Mouse (Mus musculus) C2C12 (cell line): Measurements from ENCODE around the gene Cdh1. TPM values are rescaled to one million over a fixed set of nuclear protein-coding genes. Genes with fewer than 3 reads are reported as not detected.
A peak's percentile ranks its signal among the peaks of the same experiment; 100 is the strongest.

Experiments used
- H3K27me3 ChIP-seq: one replicate; pipeline ENCODE4 v1.6.1; 2011; ENCODE audit not compliant: control insufficient read depth, insufficient read depth, insufficient read length
- H3K36me3 ChIP-seq: one replicate; pipeline ENCODE4 v1.6.1; 2011; ENCODE audit not compliant: control insufficient read depth, insufficient read depth
- H3K4me3 ChIP-seq: one replicate; pipeline ENCODE4 v1.5.1; 2011; ENCODE audit warnings: mild to moderate bottlenecking, control low read depth; ENCODE audit not compliant: poor library complexity, insufficient read depth, severe bottlenecking
- H3K79me2 ChIP-seq: one replicate; pipeline ENCODE4 v1.6.1; 2011; ENCODE audit not compliant: control insufficient read depth, insufficient read depth
- H3K79me3 ChIP-seq: one replicate; pipeline ENCODE4 v1.6.1; 2011; ENCODE audit warnings: low read depth, control low read depth
- H3ac ChIP-seq: one replicate; pipeline ENCODE3; 2011; ENCODE audit warnings: low read depth; ENCODE audit not compliant: control insufficient read depth, insufficient read length
- CEBPB ChIP-seq: IDR thresholded peaks from one replicate; pipeline ENCODE4 v1.6.1; 2011; ENCODE audit warnings: low read depth, mild to moderate bottlenecking, control low read depth, moderate library complexity
- CTCF ChIP-seq: IDR thresholded peaks from one replicate; pipeline ENCODE4 v1.5.1; 2011; ENCODE audit not compliant: control insufficient read depth, insufficient read depth, insufficient read length
- FOSL1 ChIP-seq: IDR thresholded peaks from one replicate; pipeline ENCODE4 v1.8.0; 2011; ENCODE audit warnings: mild to moderate bottlenecking, low read length; ENCODE audit not compliant: poor library complexity, insufficient read depth, severe bottlenecking
- MAX ChIP-seq: IDR thresholded peaks from one replicate; pipeline ENCODE4 v1.6.1; 2011; ENCODE audit warnings: mild to moderate bottlenecking, control low read depth
- MYOD1 ChIP-seq: IDR thresholded peaks from one replicate; pipeline ENCODE4 v1.6.1; 2011; ENCODE audit warnings: low read depth; ENCODE audit not compliant: control insufficient read depth, insufficient read length
- MYOG ChIP-seq: IDR thresholded peaks from one replicate; pipeline ENCODE4 v1.6.1; 2011; ENCODE audit not compliant: control insufficient read depth, insufficient read length; ENCODE audit errors: extremely low read depth
- USF1 ChIP-seq: IDR thresholded peaks from one replicate; pipeline ENCODE4 v1.6.1; 2011; ENCODE audit warnings: low read depth, mild to moderate bottlenecking, control low read depth, moderate library complexity
- polyA plus RNA-seq: library from polyadenylated mRNA; unstranded; fragments of >200 nt; fragmentation: generic; extraction: Trizol; gene quantifications from one replicate; pipeline ENCODE4 v1.2.1, GENCODE M21; 2012; ENCODE audit warnings: missing spikeins

The Cdh1 gene
- polyA plus RNA-seq, 1 experiment = 0.01 TPM

DNA sequence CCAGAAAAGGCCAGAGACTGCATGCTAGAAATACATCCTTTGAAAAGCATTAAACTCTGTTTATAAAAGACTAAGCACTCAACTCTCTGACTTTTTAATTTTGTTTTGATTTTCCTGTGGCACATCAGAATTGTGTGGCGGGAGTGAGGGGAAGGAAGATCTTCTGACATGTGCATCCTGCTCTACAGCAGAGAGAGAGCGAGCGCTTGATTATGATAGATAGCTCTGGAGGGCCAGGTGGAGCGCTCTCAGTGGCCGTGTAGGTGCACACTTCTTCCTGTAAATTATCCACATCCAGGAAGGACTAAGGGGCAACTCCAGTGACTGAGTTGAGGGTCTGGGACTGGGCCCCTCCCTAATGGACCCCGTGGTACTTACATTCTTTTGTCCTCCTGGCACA, 103.0 kb downstream of the Cdh1 start:
- Histone ChIP-seq H3K79me2 (no peaks in the 10 kb centered on the region), H3K4me3 (no peak overlapping the region), H3K27me3 (no peaks in the 10 kb centered on the region), H3K36me3 (peaks cover 17% of the 10 kb centered on the region), H3K79me3 (no peaks in the 10 kb centered on the region), H3ac (no peak overlapping the region)
- TF ChIP-seq CEBPB (no peak), MAX (no peak), CTCF (no peak), MYOD1 (no peak), USF1 (no peak), FOSL1 (no peak), MYOG (no peak)

DNA sequence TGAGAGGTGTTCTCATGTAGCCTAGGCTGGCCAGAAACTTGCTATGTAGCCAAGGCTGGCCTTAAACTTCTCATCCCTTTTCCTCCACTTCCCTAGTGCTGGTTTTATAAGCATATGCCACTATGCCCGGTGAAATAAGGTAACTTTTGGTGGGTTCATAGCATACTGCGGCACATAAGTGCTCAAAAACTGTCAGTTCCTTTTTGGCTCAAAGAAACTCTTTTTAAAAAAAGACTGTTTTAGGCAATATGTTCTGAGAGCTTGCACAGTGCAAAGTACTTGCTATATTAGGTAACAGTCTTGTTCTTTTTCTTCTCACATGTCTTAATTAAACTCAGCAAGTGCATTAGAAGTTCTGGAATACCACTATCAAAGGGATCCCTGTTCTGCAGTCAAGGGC, 106.9 kb downstream of the Cdh1 start:
- no peak for TF ChIP-seq FOSL1

DNA sequence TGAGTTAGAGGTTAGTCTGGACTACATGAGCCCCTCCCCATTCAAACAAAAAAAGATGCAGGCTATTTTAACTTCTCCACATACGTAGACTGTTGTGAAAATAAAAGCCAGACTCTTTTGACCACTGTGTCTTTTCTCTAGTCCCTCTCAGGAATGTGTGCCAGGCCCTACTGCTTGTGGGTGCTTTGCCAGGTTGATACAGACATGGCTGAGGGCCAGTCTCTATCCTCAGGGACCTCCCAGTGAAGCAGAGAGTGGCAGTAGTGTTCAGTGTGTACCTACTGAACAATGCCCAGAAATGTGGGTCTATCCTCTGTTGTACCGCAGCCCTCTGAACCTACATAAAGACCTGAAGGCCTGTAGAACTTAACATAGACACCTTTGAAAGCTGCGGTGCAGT, 109.3 kb downstream of the Cdh1 start:
- no peaks in the 10 kb centered on the region for H3K27me3 ChIP-seq
- no peaks in the 10 kb centered on the region for H3K79me2 ChIP-seq
- TF ChIP-seq MAX (no peak), CTCF (no peak), USF1 (no peak), MYOD1 (no peak)
- H3ac ChIP-seq = no peak overlapping the region
- no peak overlapping the region for H3K4me3 ChIP-seq
- H3K79me3 ChIP-seq = no peaks in the 10 kb centered on the region
- H3K36me3 ChIP-seq = peaks cover 9% of the 10 kb centered on the region

More for the DNA sequence above, 106.9 kb downstream of the Cdh1 start:
- no peak overlapping the region for H3ac ChIP-seq
- H3K4me3 ChIP-seq = no peak overlapping the region
- no peaks in the 10 kb centered on the region for H3K27me3 ChIP-seq
- peaks cover 7% of the 10 kb centered on the region for H3K36me3 ChIP-seq
- H3K79me3 ChIP-seq = no peaks in the 10 kb centered on the region
- H3K79me2 ChIP-seq = no peaks in the 10 kb centered on the region

DNA sequence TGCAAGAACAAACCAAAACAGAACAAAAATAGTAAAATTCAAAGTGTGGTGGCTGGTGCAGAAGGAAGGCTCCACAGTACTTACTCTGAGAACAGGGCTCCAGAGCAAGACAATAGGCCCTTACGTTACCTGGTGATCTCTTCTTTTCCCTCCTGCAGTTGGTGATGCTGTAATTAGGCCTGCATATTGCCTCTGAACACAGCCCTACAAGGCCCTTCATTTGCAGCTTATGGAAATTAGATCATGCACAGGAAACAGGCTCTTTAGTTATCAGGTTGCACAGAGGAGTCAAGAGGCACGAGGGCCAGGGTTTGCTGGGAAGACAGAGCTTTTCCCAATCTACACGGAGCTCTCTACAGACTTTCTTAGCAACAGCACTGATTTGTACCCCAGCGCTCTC, 111.1 kb downstream of the Cdh1 start:
- TF ChIP-seq CTCF = no peak
- no peak for TF ChIP-seq USF1
- no peak for TF ChIP-seq FOSL1
- no peak for TF ChIP-seq MYOD1
- no peak for TF ChIP-seq MAX
- no peak for TF ChIP-seq CEBPB
- no peak for TF ChIP-seq MYOG
- Histone ChIP-seq H3K36me3 (peaks cover 9% of the 10 kb centered on the region), H3K4me3 (no peak overlapping the region), H3K27me3 (no peaks in the 10 kb centered on the region), H3ac (no peak overlapping the region), H3K79me3 (no peaks in the 10 kb centered on the region), H3K79me2 (no peaks in the 10 kb centered on the region)

- Histone ChIP-seq H3K4me3 (no peak overlapping the region), H3K36me3 (peaks cover 28% of the 10 kb centered on the region), H3K79me2 (no peaks in the 10 kb centered on the region), H3K27me3 (no peaks in the 10 kb centered on the region), H3K79me3 (no peaks in the 10 kb centered on the region), H3ac (peak overlapping the region; percentile 60)
- TF ChIP-seq CEBPB = no peak
- no peak for TF ChIP-seq MYOG
- no peak for TF ChIP-seq MYOD1
- TF ChIP-seq MAX = peak; percentile 95
- TF ChIP-seq USF1 = peak; percentile 47
- peak; percentile 54 for TF ChIP-seq FOSL1
- TF ChIP-seq CTCF = no peak
Measured at GRCm38 (mm10) chr8:106718091-106718500, 114.9 kb downstream of the Cdh1 start.

Other genes starting within 250 kb of the Cdh1 start
- 3.8 TPM for gene Zfp90, start 188.0 kb upstream of the Cdh1 start, polyA plus RNA-seq
- not detected for gene 6030452D12Rik, start 102.8 kb upstream of the Cdh1 start, polyA plus RNA-seq
- gene Cdh3, start 92.5 kb upstream of the Cdh1 start, polyA plus RNA-seq = 0.02 TPM
- gene Gm10073, start 29.9 kb upstream of the Cdh1 start, polyA plus RNA-seq = 107 TPM
- gene Tango6, start 79.7 kb downstream of the Cdh1 start, polyA plus RNA-seq = 7.3 TPM